Mouse (Mus musculus): ENCODE measurements around the gene Hectd4. TPM values are rescaled to one million over a fixed set of nuclear protein-coding genes. Genes with fewer than 3 reads are reported as not detected.

Gene Hectd4
- polyA plus RNA-seq, 1 experiment from 2014 or later, result 20.1 TPM

GRCm38 (mm10) chr5:121190210-121190835 lies 29.7 kb upstream of the Hectd4 start:
- Histone ChIP-seq H3K4me2 (ENCODE audit: low read length) (peak overlapping the region; percentile 75), H3K4me1 (replicated peaks; ENCODE audit: control insufficient read depth, insufficient read depth, low read length) (peaks cover 28% of the 10 kb centered on the region), H3K9ac (replicated peaks; ENCODE audit: low read depth, low read length) (peak overlapping the region; percentile 85), H3K9me3 (ENCODE audit: control insufficient read depth, low read length) (no peaks in the 10 kb centered on the region), H3K36me3 (ENCODE audit: control insufficient read depth, insufficient read depth) (no peaks in the 10 kb centered on the region), H3K4me3 (replicated peaks; ENCODE audit: low read length) (peak overlapping the region; percentile 65), H3K27me3 (replicated peaks; ENCODE audit: control insufficient read depth, insufficient read depth, low read length) (no peaks in the 10 kb centered on the region), H3K27ac (ENCODE audit: low read length) (peak overlapping the region; percentile 54)
- no peak for ATAC-seq
- WGBS, result 33% methylated on average over 21 of the region's 21 CpGs

GRCm38 (mm10) chr5:121190836-121191583 lies 29.0 kb upstream of the Hectd4 start, which contains the start of gene Ptpn11:
Ptpn11 (minus strand) TSS chr5:121191397.
- Histone ChIP-seq H3K27me3 (replicated peaks; ENCODE audit: control insufficient read depth, insufficient read depth, low read length) (no peaks in the 10 kb centered on the region), H3K36me3 (ENCODE audit: control insufficient read depth, insufficient read depth) (no peaks in the 10 kb centered on the region), H3K9me3 (ENCODE audit: control insufficient read depth, low read length) (no peaks in the 10 kb centered on the region), H3K27ac (ENCODE audit: low read length) (peak within 1 kb of the TSS; percentile 54), H3K4me3 (replicated peaks; ENCODE audit: low read length) (peak within 1 kb of the TSS; percentile 65), H3K4me2 (ENCODE audit: low read length) (peak within 1 kb of the TSS; percentile 75), H3K9ac (replicated peaks; ENCODE audit: low read depth, low read length) (peak within 1 kb of the TSS; percentile 85), H3K4me1 (replicated peaks; ENCODE audit: control insufficient read depth, insufficient read depth, low read length) (peaks cover 26% of the 10 kb centered on the region)
- ATAC-seq, result peak; percentile 96
- under 1% methylated on average over 83 of the region's 98 CpGs for WGBS

- Histone ChIP-seq H3K27ac (ENCODE audit: low read length) (peak overlapping the region; percentile 47), H3K27me3 (replicated peaks; ENCODE audit: control insufficient read depth, insufficient read depth, low read length) (no peaks in the 10 kb centered on the region), H3K4me3 (replicated peaks; ENCODE audit: low read length) (peak overlapping the region; percentile 65), H3K4me2 (ENCODE audit: low read length) (peak overlapping the region; percentile 56), H3K36me3 (ENCODE audit: control insufficient read depth, insufficient read depth) (no peaks in the 10 kb centered on the region), H3K4me1 (replicated peaks; ENCODE audit: control insufficient read depth, insufficient read depth, low read length) (peaks cover 26% of the 10 kb centered on the region), H3K9me3 (ENCODE audit: control insufficient read depth, low read length) (no peaks in the 10 kb centered on the region), H3K9ac (replicated peaks; ENCODE audit: low read depth, low read length) (peak overlapping the region; percentile 85)
- ATAC-seq, result peak; percentile 62
- 9% methylated on average over 17 of the region's 17 CpGs for WGBS
Measured at GRCm38 (mm10) chr5:121191584-121191906, 28.5 kb upstream of the Hectd4 start.

GRCm38 (mm10) chr5:121194173-121194572 lies 25.8 kb upstream of the Hectd4 start:
- no peak overlapping the region for H3K27ac ChIP-seq (ENCODE audit: low read length)
- no peaks in the 10 kb centered on the region for H3K36me3 ChIP-seq (ENCODE audit: control insufficient read depth, insufficient read depth)
- ATAC-seq, result no peak
- H3K9me3 ChIP-seq (ENCODE audit: control insufficient read depth, low read length), result no peaks in the 10 kb centered on the region
- H3K4me2 ChIP-seq (ENCODE audit: low read length), result no peak overlapping the region
- no peak overlapping the region for H3K9ac ChIP-seq (replicated peaks; ENCODE audit: low read depth, low read length)
- H3K4me3 ChIP-seq (replicated peaks; ENCODE audit: low read length), result no peak overlapping the region
- 18% methylated on average over 1 of the region's 1 CpGs for WGBS
- H3K4me1 ChIP-seq (replicated peaks; ENCODE audit: control insufficient read depth, insufficient read depth, low read length), result peaks cover 15% of the 10 kb centered on the region
- no peaks in the 10 kb centered on the region for H3K27me3 ChIP-seq (replicated peaks; ENCODE audit: control insufficient read depth, insufficient read depth, low read length)

DNA sequence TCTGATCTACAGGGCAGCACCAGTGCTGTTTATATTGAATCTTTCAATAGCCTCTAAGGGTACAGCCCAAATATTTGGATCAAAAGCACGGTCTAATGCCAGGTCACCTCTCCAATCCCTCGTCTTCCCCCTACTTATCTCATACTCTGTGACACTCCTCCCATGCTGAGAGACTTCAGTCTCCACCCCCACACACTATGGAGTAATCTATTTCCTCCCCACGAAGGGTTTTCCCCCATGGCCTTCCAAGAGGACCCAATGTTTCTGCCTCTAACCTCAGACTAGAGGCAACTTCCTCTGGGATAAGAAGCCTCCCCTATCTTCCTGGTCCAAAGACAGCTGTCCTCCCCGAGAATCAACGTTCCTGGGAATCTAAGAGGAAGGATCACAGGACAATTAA lies 23.3 kb upstream of the Hectd4 start:
- H3K4me3 ChIP-seq (replicated peaks; ENCODE audit: low read length), result no peak overlapping the region
- ATAC-seq, result no peak

DNA sequence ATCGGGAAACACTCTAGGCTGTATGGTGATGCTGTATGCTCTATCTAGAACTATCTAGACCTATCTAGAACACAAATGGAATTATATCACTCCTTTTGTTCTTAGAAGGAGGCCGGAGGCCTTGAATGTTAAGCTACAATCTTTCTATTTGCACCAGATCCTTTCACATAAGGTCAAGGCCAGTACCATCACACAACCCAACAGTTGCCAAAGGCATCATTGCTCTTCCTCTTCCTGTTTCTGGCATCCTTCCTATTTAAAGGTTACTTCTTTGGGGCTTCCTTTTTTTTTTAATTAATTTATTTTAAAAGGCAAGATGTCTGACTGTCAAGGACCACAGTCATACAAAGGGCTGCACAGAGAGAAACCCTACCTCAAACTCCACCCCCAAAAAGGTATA lies 22.7 kb upstream of the Hectd4 start:
- Histone ChIP-seq H3K4me3 (replicated peaks; ENCODE audit: low read length) (no peak overlapping the region), H3K36me3 (ENCODE audit: control insufficient read depth, insufficient read depth) (no peaks in the 10 kb centered on the region), H3K4me2 (ENCODE audit: low read length) (no peak overlapping the region), H3K9ac (replicated peaks; ENCODE audit: low read depth, low read length) (no peak overlapping the region), H3K27me3 (replicated peaks; ENCODE audit: control insufficient read depth, insufficient read depth, low read length) (peaks cover 3% of the 10 kb centered on the region; the same call in 1 of the 2 replicates), H3K27ac (ENCODE audit: low read length) (no peak overlapping the region), H3K9me3 (ENCODE audit: control insufficient read depth, low read length) (no peaks in the 10 kb centered on the region), H3K4me1 (replicated peaks; ENCODE audit: control insufficient read depth, insufficient read depth, low read length) (no peaks in the 10 kb centered on the region)
- no peak for ATAC-seq
- whole genome bisulfite sequencing, result 70% methylated on average over 2 of the region's 2 CpGs

More for the DNA sequence above, 23.3 kb upstream of the Hectd4 start:
- peaks cover 3% of the 10 kb centered on the region; the same call in 1 of the 2 replicates for H3K27me3 ChIP-seq (replicated peaks; ENCODE audit: control insufficient read depth, insufficient read depth, low read length)
- WGBS, result 51% methylated on average over 5 of the region's 5 CpGs
- no peak overlapping the region for H3K4me2 ChIP-seq (ENCODE audit: low read length)
- peaks cover 2% of the 10 kb centered on the region; the same call in 1 of the 2 replicates for H3K4me1 ChIP-seq (replicated peaks; ENCODE audit: control insufficient read depth, insufficient read depth, low read length)
- no peaks in the 10 kb centered on the region for H3K9me3 ChIP-seq (ENCODE audit: control insufficient read depth, low read length)
- H3K27ac ChIP-seq (ENCODE audit: low read length), result no peak overlapping the region
- H3K36me3 ChIP-seq (ENCODE audit: control insufficient read depth, insufficient read depth), result no peaks in the 10 kb centered on the region
- H3K9ac ChIP-seq (replicated peaks; ENCODE audit: low read depth, low read length), result no peak overlapping the region

- no peaks in the 10 kb centered on the region for H3K36me3 ChIP-seq (ENCODE audit: control insufficient read depth, insufficient read depth)
- no peak overlapping the region for H3K27ac ChIP-seq (ENCODE audit: low read length)
- H3K27me3 ChIP-seq (replicated peaks; ENCODE audit: control insufficient read depth, insufficient read depth, low read length), result peaks cover 3% of the 10 kb centered on the region; the same call in 1 of the 2 replicates
- WGBS, result 84% methylated on average over 5 of the region's 5 CpGs
- no peak overlapping the region for H3K4me3 ChIP-seq (replicated peaks; ENCODE audit: low read length)
- no peaks in the 10 kb centered on the region for H3K9me3 ChIP-seq (ENCODE audit: control insufficient read depth, low read length)
- no peak overlapping the region for H3K4me2 ChIP-seq (ENCODE audit: low read length)
- H3K9ac ChIP-seq (replicated peaks; ENCODE audit: low read depth, low read length), result no peak overlapping the region
- ATAC-seq, result no peak
- no peaks in the 10 kb centered on the region for H3K4me1 ChIP-seq (replicated peaks; ENCODE audit: control insufficient read depth, insufficient read depth, low read length)
Measured at GRCm38 (mm10) chr5:121198376-121198775, 21.6 kb upstream of the Hectd4 start.

DNA sequence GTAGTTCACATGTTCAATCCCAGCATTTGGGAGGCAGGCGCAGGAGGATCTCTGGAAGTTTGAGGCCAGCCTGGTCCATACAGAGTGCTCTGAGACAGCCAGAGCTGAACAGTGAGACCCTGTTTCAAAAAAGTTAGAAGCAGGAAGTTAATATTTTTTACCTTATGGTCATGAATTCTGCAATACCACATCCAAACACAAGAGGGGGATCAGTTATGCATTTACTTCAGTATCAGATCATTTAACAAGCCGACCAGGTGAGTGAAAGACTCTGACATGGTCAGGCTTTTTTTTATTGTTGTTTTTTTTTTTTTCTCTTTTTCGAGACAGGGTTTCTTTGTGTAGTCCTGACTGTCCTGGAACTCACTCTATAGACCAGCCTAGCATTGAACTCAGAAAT lies 18.3 kb upstream of the Hectd4 start:
- Histone ChIP-seq H3K4me1 (replicated peaks; ENCODE audit: control insufficient read depth, insufficient read depth, low read length) (peaks cover 17% of the 10 kb centered on the region), H3K27ac (ENCODE audit: low read length) (no peak overlapping the region), H3K9me3 (ENCODE audit: control insufficient read depth, low read length) (no peaks in the 10 kb centered on the region), H3K36me3 (ENCODE audit: control insufficient read depth, insufficient read depth) (peaks cover 8% of the 10 kb centered on the region), H3K4me2 (ENCODE audit: low read length) (no peak overlapping the region), H3K27me3 (replicated peaks; ENCODE audit: control insufficient read depth, insufficient read depth, low read length) (peaks cover 3% of the 10 kb centered on the region; the same call in 1 of the 2 replicates), H3K9ac (replicated peaks; ENCODE audit: low read depth, low read length) (no peak overlapping the region), H3K4me3 (replicated peaks; ENCODE audit: low read length) (no peak overlapping the region)
- no peak for ATAC-seq
- WGBS, result 56% methylated on average over 3 of the region's 3 CpGs

DNA sequence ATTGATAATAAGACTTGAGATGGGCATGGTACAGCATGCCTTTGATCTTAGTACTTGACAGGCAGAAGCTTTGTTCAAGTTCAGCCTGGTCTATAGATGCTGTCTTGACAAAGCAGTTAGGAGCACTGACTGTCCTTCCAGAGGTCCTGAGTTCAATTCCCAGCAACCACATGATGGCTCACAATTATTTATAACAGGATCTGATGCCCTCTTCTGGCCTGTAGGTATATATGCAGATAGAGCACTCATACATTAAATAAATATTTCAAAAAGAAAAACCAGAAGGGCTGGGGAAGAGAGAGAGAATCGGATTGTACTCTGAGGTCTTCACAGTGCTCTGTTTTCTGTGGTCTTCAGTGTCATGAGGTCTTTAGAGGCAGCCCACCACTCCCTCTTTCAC lies 17.6 kb upstream of the Hectd4 start:
- no peak overlapping the region for H3K27ac ChIP-seq (ENCODE audit: low read length)
- no peak for ATAC-seq
- H3K36me3 ChIP-seq (ENCODE audit: control insufficient read depth, insufficient read depth), result peaks cover 14% of the 10 kb centered on the region
- H3K9ac ChIP-seq (replicated peaks; ENCODE audit: low read depth, low read length), result no peak overlapping the region
- 93% methylated on average over 1 of the region's 1 CpGs for WGBS
- peaks cover 3% of the 10 kb centered on the region; the same call in 1 of the 2 replicates for H3K27me3 ChIP-seq (replicated peaks; ENCODE audit: control insufficient read depth, insufficient read depth, low read length)
- peaks cover 20% of the 10 kb centered on the region for H3K4me1 ChIP-seq (replicated peaks; ENCODE audit: control insufficient read depth, insufficient read depth, low read length)
- no peaks in the 10 kb centered on the region for H3K9me3 ChIP-seq (ENCODE audit: control insufficient read depth, low read length)
- H3K4me2 ChIP-seq (ENCODE audit: low read length), result no peak overlapping the region
- H3K4me3 ChIP-seq (replicated peaks; ENCODE audit: low read length), result no peak overlapping the region
